Mouse (Mus musculus) kidney, embryonic 15.5 days (tissue): Measurements from ENCODE around the gene Tulp4. TPM values are rescaled to one million over a fixed set of nuclear protein-coding genes. Genes with fewer than 3 reads are reported as not detected.
"Not testable (repeated sequence)": the region's sequence is repeated elsewhere in the genome, so short reads cannot be mapped to it uniquely, and the experiment has no call there.

ENCODE experiments used
- ATAC-seq: fragments of 200-750 bp; cut with Nextera tagmentation; replicated peaks from 2 replicates; pipeline ENCODE4 v1.8.0; 2017; ENCODE audit warnings: moderate TSS enrichment; ENCODE audit not compliant: low FRiP score
- H3K27ac ChIP-seq: fragments of 300-500 bp; sonication (generic); 2 replicates; pipeline ENCODE4 v1.5.1; 2015; ENCODE audit warnings: mild to moderate bottlenecking, inconsistent platforms
- H3K27me3 ChIP-seq: fragments of 300-500 bp; sonication (generic); 2 replicates; pipeline ENCODE4 v1.6.1; 2015; ENCODE audit warnings: inconsistent platforms
- H3K36me3 ChIP-seq: fragments of 300-500 bp; sonication (generic); 2 replicates; pipeline ENCODE4 v1.6.1; 2015; ENCODE audit warnings: inconsistent platforms
- H3K4me1 ChIP-seq: fragments of 300-500 bp; sonication (generic); 2 replicates; pipeline ENCODE4 v1.6.1; 2015; ENCODE audit warnings: inconsistent platforms
- H3K4me2 ChIP-seq: fragments of 300-500 bp; sonication (generic); 2 replicates; pipeline ENCODE4 v1.6.1; 2015; ENCODE audit warnings: moderate library complexity, mild to moderate bottlenecking, inconsistent platforms
- H3K4me3 ChIP-seq: fragments of 300-500 bp; sonication (generic); replicated peaks from 2 replicates; pipeline ENCODE4 v1.5.1; 2015; ENCODE audit warnings: mild to moderate bottlenecking, inconsistent platforms
- H3K9ac ChIP-seq: fragments of 300-500 bp; sonication (generic); 2 replicates; pipeline ENCODE4 v1.6.1; 2015; ENCODE audit warnings: mild to moderate bottlenecking, inconsistent platforms
- H3K9me3 ChIP-seq: fragments of 300-500 bp; sonication (generic); replicated peaks from 2 replicates; pipeline ENCODE4 v1.6.1; 2016; ENCODE audit warnings: inconsistent platforms
- WGBS: fragments of 180-500 bp; shearing (Covaris S2); methylation state at CpG from one replicate; pipeline ENCODE4 v1.1.7; 2015; ENCODE audit warnings: mixed read lengths; 5-methylcytosine and 5-hydroxymethylcytosine counted together
- polyA plus RNA-seq: library from polyadenylated mRNA; unstranded; fragments of >200 nt; fragmentation: Nextera tagmentation; extraction: Ambion mirVana; gene quantifications from 2 replicates; pipeline ENCODE4 v1.2.1, GENCODE M21; 2015

Gene Tulp4
- polyA plus RNA-seq, 1 experiment from 2014 or later = 75.0 TPM

DNA sequence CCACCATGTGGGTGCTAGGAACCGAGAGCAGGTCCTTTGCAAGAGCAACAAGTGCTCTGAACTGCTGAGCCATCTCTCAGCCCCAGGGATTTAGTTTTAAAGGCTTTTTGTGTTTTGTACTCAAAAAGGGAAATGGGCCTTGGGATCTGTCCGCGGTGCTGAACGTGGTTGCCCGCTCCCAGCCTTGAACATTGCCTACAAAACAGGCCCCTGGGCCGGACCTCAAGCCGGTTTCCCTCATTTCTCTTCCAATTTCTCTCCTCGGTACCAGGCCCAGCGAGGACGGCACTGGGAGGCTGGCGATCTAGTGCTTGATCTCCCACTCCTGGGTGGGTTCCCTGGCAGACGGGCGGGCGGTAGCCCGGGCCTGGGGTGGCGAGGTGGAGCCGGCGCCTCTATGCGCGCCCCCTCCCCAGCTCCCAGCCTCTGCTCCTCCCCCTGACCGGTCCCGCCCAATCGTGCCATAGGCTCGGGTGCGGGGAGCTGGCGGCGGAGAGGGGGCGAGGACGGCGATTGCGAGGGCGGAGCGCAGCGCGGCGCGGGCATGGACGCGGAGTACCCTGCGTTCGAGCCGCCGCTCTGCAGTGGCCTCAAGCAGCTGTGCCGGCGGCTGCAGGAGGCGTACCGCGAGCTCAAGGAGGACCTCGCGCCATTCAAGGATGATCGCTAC lies 150.3 kb downstream of the Tulp4 start, which contains the start of gene Tmem181a:
Tmem181a (plus strand) TSS at position 461 of the 670 bp plus-strand sequence.
- not testable (repeated sequence) for H3K27me3 ChIP-seq, H3K9me3 ChIP-seq, H3K36me3 ChIP-seq, H3K4me1 ChIP-seq, H3K27ac ChIP-seq, H3K9ac ChIP-seq
- Histone ChIP-seq H3K4me2 (peak within 1 kb of the TSS; percentile 50), H3K4me3 (peak within 1 kb of the TSS; percentile 20; the same call in 1 of the 2 replicates)
- WGBS = 3% methylated on average over 12 of the region's 51 CpGs
- peak; percentile 70 for ATAC-seq

DNA sequence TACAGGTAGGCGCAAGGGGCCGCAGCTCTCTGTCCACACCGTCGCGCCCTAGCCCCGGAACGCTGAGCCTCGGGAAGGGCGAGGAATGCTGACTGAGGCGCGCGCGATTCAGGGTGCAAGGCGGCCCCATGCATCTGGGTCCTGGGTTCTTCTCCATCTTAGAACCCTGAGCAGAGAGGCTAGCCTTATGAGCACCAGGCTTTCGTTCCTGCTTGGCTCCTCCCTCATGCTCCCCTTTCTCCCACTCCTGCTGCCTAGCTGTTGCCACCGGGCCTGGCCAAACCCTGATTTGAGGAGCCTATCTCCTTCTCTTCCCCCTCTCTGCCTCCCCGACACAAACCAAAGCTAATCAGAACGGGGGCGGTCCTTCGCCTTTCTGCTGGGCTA lies 150.8 kb downstream of the Tulp4 start:
- H3K9ac ChIP-seq, H3K36me3 ChIP-seq, ATAC-seq, H3K27ac ChIP-seq, H3K9me3 ChIP-seq, H3K27me3 ChIP-seq, H3K4me1 ChIP-seq: not testable (repeated sequence)
- Histone ChIP-seq H3K4me3 (peak overlapping the region; percentile 20; the same call in 1 of the 2 replicates), H3K4me2 (peak overlapping the region; percentile 50)
- 5% methylated on average over 12 of the region's 20 CpGs for WGBS

DNA sequence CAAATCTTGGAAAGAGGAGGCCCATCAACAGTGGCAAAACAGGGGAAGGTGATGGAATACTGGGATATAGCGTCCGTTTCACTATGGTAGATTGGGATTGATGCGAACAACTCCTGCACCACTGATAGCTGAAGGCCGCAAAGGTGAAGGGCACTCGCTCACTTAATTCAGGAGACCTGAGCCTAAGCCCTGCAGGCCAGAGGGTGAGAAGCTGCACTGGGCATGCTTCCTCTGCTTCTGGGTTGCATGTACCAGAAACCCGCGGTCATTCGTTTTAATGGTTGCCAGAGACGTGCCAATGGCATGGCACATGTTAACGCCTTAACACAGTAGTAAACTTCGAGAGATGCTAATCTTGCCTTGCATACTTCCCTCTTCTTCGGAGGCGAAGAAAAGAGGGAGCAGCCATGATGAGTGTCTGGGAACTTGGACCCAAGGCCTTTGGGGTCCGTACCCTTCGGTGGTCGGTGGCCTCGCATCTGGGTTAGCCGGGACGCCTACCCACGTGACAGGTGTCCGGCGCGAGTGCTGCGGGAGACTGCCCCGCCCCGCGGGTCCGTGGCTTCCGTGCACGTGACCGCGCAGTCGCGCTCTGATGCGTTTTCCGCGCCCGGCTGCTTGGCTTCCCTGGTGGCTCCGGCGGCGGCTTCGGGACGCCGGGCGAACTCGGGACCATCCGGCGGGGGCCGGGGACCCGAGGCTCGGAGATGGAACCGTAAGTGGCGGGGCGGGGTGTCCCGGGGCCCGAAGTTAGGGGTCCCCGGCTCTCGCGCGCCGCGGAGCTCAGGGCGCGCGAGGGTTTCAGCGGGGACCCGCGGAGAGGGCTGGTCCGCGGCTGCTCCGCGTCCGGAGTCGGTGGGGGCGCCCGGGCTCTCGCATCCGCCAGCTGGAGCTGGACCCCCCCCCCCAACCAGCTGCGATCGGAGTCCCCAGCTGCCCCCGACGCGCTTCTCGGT lies 163.9 kb downstream of the Tulp4 start:
- not testable (repeated sequence) for H3K27me3 ChIP-seq, H3K4me1 ChIP-seq, H3K36me3 ChIP-seq, H3K9me3 ChIP-seq, H3K27ac ChIP-seq
- WGBS = under 1% methylated on average over 66 of the region's 84 CpGs
- Histone ChIP-seq H3K4me3 (peak overlapping the region; percentile 54), H3K9ac (peak overlapping the region; percentile 59), H3K4me2 (peak overlapping the region; percentile 70)
- peak; percentile 87 for ATAC-seq

DNA sequence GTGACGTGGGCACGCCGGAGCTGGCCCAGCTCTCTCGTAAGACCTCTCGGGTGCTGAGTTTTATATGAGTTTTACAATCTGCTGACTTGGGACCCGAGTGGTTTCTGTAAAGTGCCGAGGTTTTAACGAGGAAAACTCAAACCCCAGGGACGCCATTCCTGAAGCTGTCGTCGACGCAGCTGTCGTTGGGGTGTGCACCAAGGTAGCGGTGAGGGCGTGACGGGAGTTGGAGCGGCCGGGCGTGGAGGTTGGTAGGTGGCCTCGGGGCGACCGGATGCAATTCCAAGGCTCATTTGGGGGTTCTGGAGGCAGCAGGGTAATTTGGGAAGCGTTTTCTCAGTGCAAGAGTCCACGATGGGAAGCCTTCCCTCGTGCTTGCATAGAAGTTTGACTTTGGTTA lies 164.6 kb downstream of the Tulp4 start:
- Histone ChIP-seq H3K9ac (peak overlapping the region; percentile 59), H3K4me3 (peak overlapping the region; percentile 54), H3K4me2 (peak overlapping the region; percentile 70)
- not testable (repeated sequence) for H3K36me3 ChIP-seq, H3K27ac ChIP-seq, H3K27me3 ChIP-seq, H3K9me3 ChIP-seq, ATAC-seq, H3K4me1 ChIP-seq
- 0% methylated on average over 24 of the region's 25 CpGs for WGBS

GRCm38 (mm10) chr17:6271970-6272369 lies 165.7 kb downstream of the Tulp4 start:
- H3K9ac ChIP-seq, H3K27me3 ChIP-seq, H3K36me3 ChIP-seq, H3K4me1 ChIP-seq, H3K4me3 ChIP-seq, H3K4me2 ChIP-seq, H3K27ac ChIP-seq, ATAC-seq, H3K9me3 ChIP-seq: not testable (repeated sequence)
- 77% methylated on average over 6 of the region's 6 CpGs for WGBS

GRCm38 (mm10) chr17:6274693-6275092 lies 168.5 kb downstream of the Tulp4 start:
- not testable (repeated sequence) for H3K36me3 ChIP-seq, H3K4me1 ChIP-seq, H3K27me3 ChIP-seq, H3K4me3 ChIP-seq, H3K9me3 ChIP-seq, H3K4me2 ChIP-seq, H3K9ac ChIP-seq, H3K27ac ChIP-seq, ATAC-seq
- WGBS = 95% methylated on average over 5 of the region's 6 CpGs

DNA sequence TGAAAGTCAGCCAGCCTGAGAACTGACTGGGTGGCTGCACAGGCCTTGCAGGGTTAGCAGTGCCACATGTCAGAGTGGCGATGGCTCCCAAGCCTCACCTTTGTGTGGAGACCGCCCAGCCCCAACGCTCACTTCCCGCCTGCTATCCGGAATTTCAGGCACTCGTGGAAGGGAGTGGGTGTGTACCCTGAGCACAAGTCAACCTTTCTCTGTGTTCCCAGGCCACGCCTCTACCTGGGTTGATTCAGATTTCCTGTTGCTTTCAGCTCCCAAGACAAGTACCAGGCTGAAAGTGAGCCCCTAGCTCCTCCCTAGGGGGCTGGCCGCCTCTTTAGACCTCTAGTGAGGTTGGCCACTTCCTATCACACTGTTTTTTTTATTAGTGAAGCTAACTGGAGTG lies 173.0 kb downstream of the Tulp4 start:
- not testable (repeated sequence) for H3K9ac ChIP-seq, H3K36me3 ChIP-seq, H3K4me2 ChIP-seq, H3K9me3 ChIP-seq, H3K27me3 ChIP-seq, H3K27ac ChIP-seq, H3K4me3 ChIP-seq, H3K4me1 ChIP-seq
- 0 out of 2 replicates have a peak, but pooled peaks have one; percentile 44 for ATAC-seq
- 47% methylated on average over 8 of the region's 8 CpGs for WGBS

GRCm38 (mm10) chr17:6279772-6280171 lies 173.5 kb downstream of the Tulp4 start:
- not testable (repeated sequence) for H3K4me3 ChIP-seq, ATAC-seq, H3K27ac ChIP-seq, H3K27me3 ChIP-seq, H3K4me1 ChIP-seq, H3K9ac ChIP-seq, H3K36me3 ChIP-seq, H3K9me3 ChIP-seq, H3K4me2 ChIP-seq
- 91% methylated on average over 10 of the region's 10 CpGs for WGBS

DNA sequence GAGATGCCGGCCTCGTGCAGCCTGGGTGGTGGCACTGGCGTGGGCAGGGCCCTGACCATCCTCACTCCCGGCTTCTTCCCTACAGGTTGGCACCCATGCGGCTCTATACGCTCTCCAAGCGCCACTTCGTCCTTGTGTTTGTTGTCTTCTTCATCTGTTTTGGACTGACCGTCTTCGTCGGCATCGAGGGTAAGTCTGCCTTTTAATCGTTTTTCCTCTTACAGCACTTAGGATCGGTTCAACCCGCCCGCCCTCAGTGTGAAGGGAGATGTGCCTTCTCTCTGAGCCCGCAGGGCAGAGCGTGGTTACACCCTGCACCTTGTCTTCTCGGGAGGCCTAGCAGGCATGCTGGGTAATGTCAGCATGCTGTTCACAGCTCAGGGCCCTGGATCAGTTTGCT lies 174.3 kb downstream of the Tulp4 start:
- 92% methylated on average over 19 of the region's 19 CpGs for WGBS
- H3K27ac ChIP-seq, H3K27me3 ChIP-seq, ATAC-seq, H3K9me3 ChIP-seq, H3K36me3 ChIP-seq, H3K4me2 ChIP-seq, H3K4me3 ChIP-seq, H3K4me1 ChIP-seq, H3K9ac ChIP-seq: not testable (repeated sequence)

- H3K27ac ChIP-seq, H3K4me2 ChIP-seq, H3K4me1 ChIP-seq, H3K9me3 ChIP-seq, ATAC-seq, H3K9ac ChIP-seq, H3K4me3 ChIP-seq, H3K36me3 ChIP-seq, H3K27me3 ChIP-seq: not testable (repeated sequence)
- WGBS = 89% methylated on average over 8 of the region's 10 CpGs
Measured at GRCm38 (mm10) chr17:6283137-6283536, 176.9 kb downstream of the Tulp4 start.

DNA sequence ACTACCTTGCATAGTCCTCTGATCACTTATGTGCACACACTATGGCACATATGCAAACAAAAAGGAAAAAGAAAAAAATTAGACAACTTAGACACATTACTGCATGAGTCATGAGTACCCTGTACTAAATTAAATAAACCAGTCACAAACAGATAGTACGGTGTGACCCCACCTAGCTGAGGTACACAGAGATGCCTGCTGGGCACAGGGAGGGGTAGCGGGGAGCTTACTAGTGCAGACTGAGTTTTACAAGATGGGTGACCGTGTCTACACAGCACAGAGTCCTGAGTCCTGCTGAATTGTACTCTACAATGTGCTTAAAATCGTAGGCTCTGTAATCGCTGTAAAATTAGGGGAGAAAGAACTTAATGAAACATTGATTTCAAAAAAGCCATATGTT lies 179.9 kb downstream of the Tulp4 start:
- H3K27ac ChIP-seq, H3K9me3 ChIP-seq, H3K4me2 ChIP-seq, H3K27me3 ChIP-seq, H3K4me1 ChIP-seq, H3K9ac ChIP-seq, H3K4me3 ChIP-seq, ATAC-seq, H3K36me3 ChIP-seq: not testable (repeated sequence)
- 88% methylated on average over 5 of the region's 5 CpGs for WGBS

GRCm38 (mm10) chr17:6289045-6289444 lies 182.8 kb downstream of the Tulp4 start:
- not testable (repeated sequence) for H3K9me3 ChIP-seq, H3K36me3 ChIP-seq, H3K27ac ChIP-seq, H3K9ac ChIP-seq, ATAC-seq, H3K4me1 ChIP-seq, H3K4me3 ChIP-seq, H3K4me2 ChIP-seq, H3K27me3 ChIP-seq
- 93% methylated on average over 12 of the region's 12 CpGs for WGBS
